Mouse (Mus musculus): ENCODE measurements at regions not wholly inside any gene's neighbourhood (a gene's known extent, or its start where the extent isn't known, plus 50 kb on each side); places are given as distances from the start of the nearest gene placed in this dataset.

DNA sequence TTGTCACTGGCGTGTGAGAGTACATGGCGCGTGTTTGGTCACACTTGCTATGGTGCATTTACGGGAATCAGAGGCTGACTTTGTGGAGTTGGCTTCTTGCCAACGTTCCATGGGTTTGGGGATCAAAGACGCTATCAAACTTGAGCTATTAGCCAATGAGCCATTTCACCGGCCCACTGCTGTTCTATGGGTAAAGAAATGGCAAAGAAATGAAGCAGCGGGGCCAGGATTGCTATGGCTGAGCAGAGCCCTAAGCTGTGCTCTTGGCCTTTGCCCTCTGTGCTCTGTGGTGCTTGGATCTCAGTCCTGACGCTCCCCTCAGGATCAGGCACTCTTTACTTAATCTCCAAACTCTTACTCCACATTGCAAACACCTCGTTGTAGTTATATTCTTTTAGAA lies 291.3 kb downstream of the Foxo1 start:
- no peak for DNase-seq
- Histone ChIP-seq H3K4me3 (ENCODE audit: insufficient read depth, low read depth, low read length) (no peak overlapping the region), H3K27ac (ENCODE audit: insufficient read depth, low read depth, low read length) (no peak overlapping the region), H3K4me1 (ENCODE audit: control insufficient read depth, insufficient read depth, low read length) (no peaks in the 10 kb centered on the region; the same call in 1 of the 2 replicates), H3K27me3 (replicated peaks; ENCODE audit: control insufficient read depth, insufficient read depth, low read length) (no peaks in the 10 kb centered on the region), H3K36me3 (ENCODE audit: control insufficient read depth, insufficient read depth, low read length) (no peaks in the 10 kb centered on the region)
- no peak for TF ChIP-seq POLR2A (IDR thresholded peaks at IDR 0.05; ENCODE audit: low read depth, low read length)
- no peak for TF ChIP-seq CTCF (conservative IDR thresholded peaks at IDR 0.05; ENCODE audit: insufficient read depth, insufficient read length, low read depth, low read length)
- WGBS = 70% methylated on average over 10 of the region's 10 CpGs

DNA sequence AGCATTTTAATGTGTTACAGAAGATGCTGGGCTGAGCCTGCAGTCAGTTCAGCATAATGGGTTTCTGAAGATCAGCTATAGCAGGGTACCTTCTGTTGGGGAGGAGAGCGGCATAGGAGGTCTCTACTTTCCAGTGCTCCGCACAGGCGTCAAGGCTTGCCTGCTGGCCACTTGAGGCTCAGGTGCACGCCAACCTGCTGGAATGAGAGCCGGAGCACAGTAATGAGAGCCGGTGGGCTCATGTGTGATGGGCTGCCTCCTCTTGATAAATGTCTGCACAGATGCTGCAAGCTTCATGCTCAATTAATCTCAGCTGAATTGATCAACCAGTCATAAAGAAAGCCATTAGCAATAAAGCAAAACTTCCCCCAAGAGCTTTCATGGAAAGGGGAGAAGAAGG lies 290.6 kb downstream of the Foxo1 start:
- no peak for DNase-seq
- H3K4me3 ChIP-seq (ENCODE audit: insufficient read depth, low read depth, low read length) = no peak overlapping the region
- TF ChIP-seq CTCF (conservative IDR thresholded peaks at IDR 0.05; ENCODE audit: insufficient read depth, insufficient read length, low read depth, low read length) (no peak), POLR2A (IDR thresholded peaks at IDR 0.05; ENCODE audit: low read depth, low read length) (no peak)

DNA sequence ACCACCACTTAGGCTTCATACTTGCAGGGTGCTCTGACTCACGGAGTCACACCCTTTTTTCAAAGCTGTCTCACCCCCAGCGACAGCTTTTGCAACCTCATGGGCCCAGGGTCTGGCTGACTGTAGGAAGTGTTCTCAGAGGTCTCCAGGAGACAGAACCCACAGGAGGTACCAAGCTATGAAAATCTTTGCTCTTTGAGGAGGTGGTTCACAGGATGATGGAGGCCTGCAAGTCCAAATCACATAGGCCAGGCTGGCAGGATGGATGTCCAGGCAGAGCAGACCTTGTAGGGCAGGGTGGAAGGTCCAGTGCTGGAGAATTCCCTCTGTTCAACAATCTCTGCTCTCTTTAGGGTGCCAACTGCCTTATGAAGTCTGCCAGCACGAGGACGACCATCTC lies 289.2 kb downstream of the Foxo1 start:
- H3K27me3 ChIP-seq (replicated peaks; ENCODE audit: control insufficient read depth, insufficient read depth, low read length) = no peaks in the 10 kb centered on the region
- TF ChIP-seq CTCF (conservative IDR thresholded peaks at IDR 0.05; ENCODE audit: insufficient read depth, insufficient read length, low read depth, low read length) (no peak), POLR2A (IDR thresholded peaks at IDR 0.05; ENCODE audit: low read depth, low read length) (no peak)
- no peaks in the 10 kb centered on the region for H3K4me1 ChIP-seq (ENCODE audit: control insufficient read depth, insufficient read depth, low read length)
- no peaks in the 10 kb centered on the region for H3K36me3 ChIP-seq (ENCODE audit: control insufficient read depth, insufficient read depth, low read length)
- DNase-seq = no peak
- WGBS = 92% methylated on average over 4 of the region's 4 CpGs
- H3K27ac ChIP-seq (ENCODE audit: insufficient read depth, low read depth, low read length) = no peak overlapping the region
- H3K4me3 ChIP-seq (ENCODE audit: insufficient read depth, low read depth, low read length) = no peak overlapping the region

More for the DNA sequence above, 290.6 kb downstream of the Foxo1 start:
- Histone ChIP-seq H3K27me3 (replicated peaks; ENCODE audit: control insufficient read depth, insufficient read depth, low read length) (no peaks in the 10 kb centered on the region), H3K27ac (ENCODE audit: insufficient read depth, low read depth, low read length) (no peak overlapping the region), H3K4me1 (ENCODE audit: control insufficient read depth, insufficient read depth, low read length) (no peaks in the 10 kb centered on the region; the same call in 1 of the 2 replicates), H3K36me3 (ENCODE audit: control insufficient read depth, insufficient read depth, low read length) (no peaks in the 10 kb centered on the region)
- WGBS = 74% methylated on average over 6 of the region's 6 CpGs

DNA sequence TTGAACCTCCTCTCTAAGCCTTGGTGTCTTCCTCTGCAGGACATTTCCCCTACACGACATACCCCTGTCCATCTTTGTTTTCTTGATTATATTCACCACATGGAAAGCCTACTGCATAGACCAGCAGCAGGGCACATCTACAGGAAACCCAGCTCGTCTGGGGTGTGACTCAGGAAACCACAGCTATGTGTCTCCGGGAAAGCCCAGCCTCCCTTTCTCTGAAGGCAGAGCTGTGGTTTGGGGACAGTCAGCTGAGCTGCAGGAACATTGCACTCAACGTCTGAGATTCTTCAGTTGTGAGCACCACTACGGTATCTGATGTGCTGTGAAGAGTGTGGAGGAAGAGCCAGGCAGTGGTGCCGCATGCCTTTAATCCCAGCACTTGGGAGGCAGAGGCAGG lies 286.9 kb downstream of the Foxo1 start:
- no peak for TF ChIP-seq CTCF (conservative IDR thresholded peaks at IDR 0.05; ENCODE audit: insufficient read depth, insufficient read length, low read depth, low read length)
- no peak for TF ChIP-seq POLR2A (IDR thresholded peaks at IDR 0.05; ENCODE audit: low read depth, low read length)
- WGBS = 71% methylated on average over 6 of the region's 6 CpGs
- Histone ChIP-seq H3K27ac (ENCODE audit: insufficient read depth, low read depth, low read length) (no peak overlapping the region), H3K4me3 (ENCODE audit: insufficient read depth, low read depth, low read length) (no peak overlapping the region), H3K27me3 (replicated peaks; ENCODE audit: control insufficient read depth, insufficient read depth, low read length) (no peaks in the 10 kb centered on the region), H3K36me3 (ENCODE audit: control insufficient read depth, insufficient read depth, low read length) (no peaks in the 10 kb centered on the region), H3K4me1 (ENCODE audit: control insufficient read depth, insufficient read depth, low read length) (no peaks in the 10 kb centered on the region)
- DNase-seq = peak; percentile 40

DNA sequence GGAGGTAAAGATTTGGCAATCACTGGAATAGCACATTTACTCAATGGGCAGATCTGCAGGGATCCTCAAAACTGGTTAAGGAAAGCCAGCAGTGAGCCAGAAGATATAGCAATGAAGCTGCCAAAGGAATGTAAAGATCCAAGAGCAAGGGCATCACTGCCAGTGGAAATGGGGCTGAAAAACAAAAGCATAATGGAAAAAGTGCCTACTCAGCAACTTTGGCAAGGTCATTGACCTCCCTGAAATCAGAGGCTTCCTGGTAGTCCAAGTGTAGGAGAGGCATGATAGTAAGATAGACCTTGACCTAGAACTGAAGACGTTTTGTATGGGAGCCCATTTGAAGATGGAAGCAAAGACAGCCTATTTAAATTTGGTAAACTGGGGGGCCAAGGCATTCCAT lies 286.4 kb downstream of the Foxo1 start:
- WGBS = 89% methylated on average over 1 of the region's 1 CpGs
- TF ChIP-seq POLR2A (IDR thresholded peaks at IDR 0.05; ENCODE audit: low read depth, low read length) (no peak), CTCF (conservative IDR thresholded peaks at IDR 0.05; ENCODE audit: insufficient read depth, insufficient read length, low read depth, low read length) (no peak)
- no peaks in the 10 kb centered on the region for H3K4me1 ChIP-seq (ENCODE audit: control insufficient read depth, insufficient read depth, low read length)
- H3K27ac ChIP-seq (ENCODE audit: insufficient read depth, low read depth, low read length) = no peak overlapping the region
- H3K4me3 ChIP-seq (ENCODE audit: insufficient read depth, low read depth, low read length) = no peak overlapping the region
- DNase-seq = no peak
- no peaks in the 10 kb centered on the region for H3K36me3 ChIP-seq (ENCODE audit: control insufficient read depth, insufficient read depth, low read length)
- no peaks in the 10 kb centered on the region for H3K27me3 ChIP-seq (replicated peaks; ENCODE audit: control insufficient read depth, insufficient read depth, low read length)

DNA sequence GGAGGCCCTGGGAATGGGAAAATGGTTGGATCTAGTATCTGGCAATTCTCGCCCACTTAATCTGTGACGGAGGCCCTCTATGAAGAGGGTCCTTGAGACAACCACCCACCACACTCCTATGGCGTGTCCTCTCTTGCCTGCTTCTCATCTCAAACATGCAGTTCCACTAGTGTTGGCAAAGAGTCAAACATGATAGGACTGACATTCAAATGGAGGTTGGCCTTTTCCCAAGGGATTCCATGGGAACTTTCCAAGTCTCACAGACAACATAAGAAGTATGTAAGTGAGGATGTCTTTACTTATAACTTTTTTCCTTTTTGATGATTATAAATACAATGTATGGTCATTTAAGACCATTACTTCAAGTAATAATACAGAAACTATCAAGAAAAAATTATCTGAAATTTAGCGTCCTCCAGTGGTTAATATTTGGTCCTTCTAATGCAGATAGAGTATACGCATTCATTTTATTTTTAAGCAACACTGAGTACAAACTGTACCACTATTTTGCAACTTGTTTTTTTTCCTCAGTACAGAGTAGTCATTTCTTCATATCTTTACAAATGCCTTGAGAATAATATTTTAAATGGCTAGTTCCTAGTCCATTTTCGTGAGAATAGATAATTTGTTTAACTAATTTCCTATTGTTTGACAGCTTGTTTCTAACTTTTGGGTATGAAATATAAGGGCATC lies 280.2 kb downstream of the Foxo1 start:
- no peaks in the 10 kb centered on the region for H3K36me3 ChIP-seq (ENCODE audit: control insufficient read depth, insufficient read depth, low read length)
- no peaks in the 10 kb centered on the region for H3K27me3 ChIP-seq (replicated peaks; ENCODE audit: control insufficient read depth, insufficient read depth, low read length)
- H3K4me3 ChIP-seq (ENCODE audit: insufficient read depth, low read depth, low read length) = no peak overlapping the region
- no peak overlapping the region for H3K27ac ChIP-seq (ENCODE audit: insufficient read depth, low read depth, low read length)
- no peaks in the 10 kb centered on the region for H3K4me1 ChIP-seq (ENCODE audit: control insufficient read depth, insufficient read depth, low read length)
- WGBS = 87% methylated on average over 6 of the region's 6 CpGs
- no peak for DNase-seq
- TF ChIP-seq POLR2A (IDR thresholded peaks at IDR 0.05; ENCODE audit: low read depth, low read length) (no peak), CTCF (conservative IDR thresholded peaks at IDR 0.05; ENCODE audit: insufficient read depth, insufficient read length, low read depth, low read length) (no peak)

DNA sequence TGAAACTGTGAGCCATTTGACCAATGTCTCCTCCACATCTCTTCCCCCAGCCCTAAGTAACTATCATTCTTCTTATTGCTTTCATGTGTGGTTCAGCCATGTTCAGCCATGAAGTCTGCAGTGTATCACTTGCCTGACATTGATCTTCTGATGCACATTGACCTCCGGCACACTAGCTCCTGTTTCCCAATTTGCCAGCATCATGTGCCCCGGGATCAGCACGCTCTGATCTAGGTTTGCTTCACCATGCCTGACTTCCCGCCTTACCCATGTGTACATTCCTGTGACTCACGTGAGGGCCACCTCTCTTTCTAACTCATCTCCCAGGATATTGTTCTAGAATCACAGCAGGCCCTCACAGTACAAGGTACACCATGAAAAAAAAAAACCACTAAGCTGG lies 277.9 kb downstream of the Foxo1 start:
- Histone ChIP-seq H3K4me1 (ENCODE audit: control insufficient read depth, insufficient read depth, low read length) (no peaks in the 10 kb centered on the region), H3K4me3 (ENCODE audit: insufficient read depth, low read depth, low read length) (no peak overlapping the region), H3K27ac (ENCODE audit: insufficient read depth, low read depth, low read length) (no peak overlapping the region), H3K27me3 (replicated peaks; ENCODE audit: control insufficient read depth, insufficient read depth, low read length) (no peaks in the 10 kb centered on the region), H3K36me3 (ENCODE audit: control insufficient read depth, insufficient read depth, low read length) (no peaks in the 10 kb centered on the region)
- no peak for DNase-seq
- TF ChIP-seq POLR2A (IDR thresholded peaks at IDR 0.05; ENCODE audit: low read depth, low read length) = no peak
- no peak for TF ChIP-seq CTCF (conservative IDR thresholded peaks at IDR 0.05; ENCODE audit: insufficient read depth, insufficient read length, low read depth, low read length)
- WGBS = 95% methylated on average over 5 of the region's 5 CpGs

Measured in kidney, adult 2 months (tissue).